Mouse (Mus musculus): ENCODE measurements around the gene Dek. TPM values are rescaled to one million over a fixed set of nuclear protein-coding genes. Genes with fewer than 3 reads are reported as not detected.

Dek gene
- polyA plus RNA-seq (2012; rRNA removed) = 36.6 and 39.9 TPM in 2 replicates

DNA sequence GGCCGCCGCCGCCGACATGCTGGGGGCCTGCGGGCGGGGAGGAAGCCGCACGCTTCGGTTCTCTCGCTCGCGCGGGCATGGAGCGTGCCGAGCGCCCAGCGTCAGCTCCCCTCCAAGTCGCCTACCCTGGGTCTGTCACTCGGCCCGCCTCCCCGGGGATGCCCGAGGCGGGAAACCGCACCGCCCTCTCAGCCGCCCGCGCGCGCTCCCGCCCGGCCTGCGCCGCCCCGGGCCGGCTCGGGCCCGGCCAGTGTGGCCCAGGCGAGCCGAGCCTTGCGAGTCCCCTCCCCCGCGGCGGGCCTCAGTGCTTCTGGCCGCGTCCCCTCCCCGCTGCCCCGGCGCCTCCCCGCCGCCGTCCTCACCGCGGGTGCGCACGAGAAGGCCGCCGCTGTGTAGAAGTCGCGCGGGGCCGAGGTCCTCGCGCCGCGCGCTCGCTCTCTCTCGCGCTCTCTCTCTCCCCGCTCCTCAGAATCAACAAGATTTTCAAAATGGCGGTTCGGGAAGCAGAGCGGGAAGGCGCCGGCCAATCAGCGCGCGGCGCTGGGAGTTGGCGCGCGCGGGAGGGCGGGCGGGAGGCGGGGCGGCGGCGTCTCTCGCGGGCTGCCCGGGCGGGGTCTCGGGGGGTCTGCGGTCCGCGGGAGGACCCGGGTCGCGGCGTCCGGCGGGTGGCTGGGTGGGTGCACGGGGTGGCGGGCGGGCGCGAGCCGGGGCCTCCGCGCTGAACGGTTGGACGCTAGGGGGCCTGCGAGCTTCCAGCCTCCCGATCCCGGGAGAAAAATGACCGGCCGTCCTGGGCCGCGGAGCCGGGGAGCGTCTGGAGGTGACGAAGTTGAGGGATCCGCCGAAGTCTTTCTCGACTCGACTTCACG is at the start of gene Dek:
TSS of gene Dek (minus strand) at position 491 of the 869 bp plus-strand sequence.

DNA sequence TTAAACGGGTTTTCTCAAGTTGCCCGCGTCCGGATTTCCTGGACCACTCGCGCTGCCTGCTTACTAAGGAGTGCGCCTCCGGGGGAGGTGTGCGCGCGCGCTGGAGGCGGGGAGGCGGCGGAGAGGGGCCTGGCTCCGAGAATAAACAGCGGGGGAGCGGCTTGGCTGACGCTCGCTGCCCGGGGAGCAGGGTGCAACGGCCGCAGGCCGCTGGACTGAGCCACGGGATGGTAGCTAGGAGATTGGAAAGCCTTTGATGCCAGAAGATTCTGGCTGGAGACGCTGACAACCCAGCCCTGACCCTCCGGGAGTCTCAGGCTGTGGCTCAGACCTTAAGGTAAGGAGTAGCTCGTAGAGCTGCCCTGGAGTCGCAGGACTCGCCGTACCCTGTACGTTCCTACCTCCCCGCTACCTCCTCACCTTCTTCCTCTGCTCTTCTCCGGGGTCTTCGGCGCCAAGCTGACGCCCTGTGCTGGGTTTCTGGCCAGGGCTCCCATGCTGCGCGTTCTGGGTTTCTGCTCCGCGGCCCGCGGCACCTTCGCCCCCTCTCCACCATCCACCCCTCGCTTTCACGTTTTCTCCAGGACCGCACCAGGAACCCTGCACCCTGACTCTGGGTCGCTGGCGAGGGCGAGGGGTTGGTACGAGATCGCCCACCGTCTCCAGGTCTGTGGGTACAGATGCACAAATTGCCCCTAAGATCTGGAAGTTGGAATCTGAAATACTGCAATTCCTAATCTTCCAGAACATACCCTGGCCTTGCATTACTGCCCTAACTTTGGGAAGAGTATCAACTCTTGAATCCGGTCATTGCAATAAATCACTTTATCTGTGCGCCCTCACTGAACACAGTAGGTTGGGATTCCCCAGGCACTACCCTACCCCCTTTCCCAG is 16.8 kb upstream of the Dek start, which contains the start of gene Rnf144b:
TSS of gene Rnf144b (plus strand) at position 120 of the 894 bp plus-strand sequence.

DNA sequence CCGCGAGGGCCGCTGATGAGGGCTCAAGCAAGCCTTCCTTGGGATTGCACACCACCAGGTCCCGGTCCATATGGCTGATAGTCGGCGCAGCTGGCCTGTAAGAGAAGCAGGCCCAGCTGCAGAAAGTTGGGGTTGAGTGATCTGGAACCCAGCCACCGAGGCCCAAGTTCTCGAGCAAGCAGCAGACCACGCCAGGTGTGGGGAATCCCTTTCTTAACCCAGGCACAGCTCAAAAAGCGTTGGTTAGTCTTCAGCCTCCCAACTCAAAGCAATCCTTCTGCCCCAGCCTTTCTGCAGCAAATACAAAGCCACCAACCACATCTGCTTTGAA is 61.4 kb downstream of the Dek start, which contains the start of gene Tpmt:
TSS of gene Tpmt (minus strand) at position 121 of the 331 bp plus-strand sequence.

GRCm38 (mm10) chr13:47043030-47043680 is 62.8 kb downstream of the Dek start, which contains the start of gene Kdm1b:
TSS of gene Kdm1b (plus strand) at chr13:47043499.

Other genes starting within 250 kb of the Dek start
- 35.1 and 42.2 TPM in 2 replicates for gene Kif13a, start 176.3 kb downstream of the Dek start, polyA plus RNA-seq (2012; rRNA removed)
- gene Nhlrc1, start 91.4 kb downstream of the Dek start, polyA plus RNA-seq (2012; rRNA removed) = 6.5 and 7.0 TPM in 2 replicates
- gene Kdm1b, start 62.7 kb downstream of the Dek start, polyA plus RNA-seq (2012; rRNA removed) = 13.2 and 16.1 TPM in 2 replicates
- 3.4 and 5.6 TPM in 2 replicates for gene Tpmt, start 61.5 kb downstream of the Dek start, polyA plus RNA-seq (2012; rRNA removed)
- 2.7 and 2.9 TPM in 2 replicates for gene Rnf144b, start 16.5 kb upstream of the Dek start, polyA plus RNA-seq (2012; rRNA removed)

Measured in colon, adult 2 months (tissue).